Comparison of ENCODE assay signal across 37 mouse cellular contexts in the genomic region with DNA sequence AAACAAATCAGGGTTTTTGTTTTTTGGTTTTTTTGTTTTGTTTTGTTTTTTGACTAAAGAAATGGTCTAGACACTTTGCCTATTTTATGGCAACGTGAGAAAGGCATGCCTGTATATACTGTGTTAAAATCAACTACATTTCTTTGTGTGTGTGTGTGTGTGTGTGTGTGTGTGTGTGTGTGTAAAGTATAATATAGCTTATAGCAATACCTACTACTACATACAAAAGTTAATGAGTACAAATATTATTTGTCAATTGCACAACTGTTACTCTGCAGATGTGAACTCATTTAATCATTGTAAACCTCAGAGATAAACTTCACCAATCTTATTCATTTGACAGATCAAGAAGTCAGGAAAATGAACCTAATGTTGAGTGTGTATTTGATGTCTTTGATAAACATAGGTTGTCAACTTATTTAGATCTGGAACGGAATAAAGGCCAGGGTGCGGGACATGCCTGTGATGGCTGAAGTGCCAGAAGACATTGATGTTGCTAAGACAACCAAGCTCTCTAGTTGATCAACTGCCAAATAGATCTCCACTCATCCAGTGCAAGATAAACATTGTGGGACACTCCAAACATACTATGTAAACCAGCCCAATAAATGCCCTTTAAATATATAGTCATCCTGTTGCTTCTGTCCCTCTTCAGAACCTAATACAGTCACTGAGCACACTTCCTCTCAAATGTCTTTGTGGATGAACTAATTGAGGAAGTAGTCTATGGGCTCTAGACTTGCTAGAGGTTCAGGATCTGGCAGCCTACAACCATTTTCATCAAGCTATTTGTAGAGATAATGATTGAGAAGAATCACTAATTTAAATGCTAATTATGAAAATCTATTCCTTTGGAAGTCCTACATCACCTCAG. TPM values are rescaled to one million over a fixed set of nuclear protein-coding genes. Genes with fewer than 3 reads are reported as not detected.
DNase-seq lines count a peak whose midpoint lies in the region; ATAC-seq and TF ChIP-seq lines count a peak whose summit lies in the region.
"Had no signal": no experiment of that assay in that cellular context is flagged by ENCODE, and none has a peak within 500 bp of the region (broad histone marks: within the 10 kb centered on the region; RNA-seq: fewer than 3 reads in every experiment).

No protein-coding gene starts in this region.

- H3K4me3 ChIP-seq in lung, embryonic 14.5 days (ENCODE audit: low read depth, low read length), result no peak overlapping the region
- H3K4me3 ChIP-seq: erythroblast, embryonic 14.5 days; forebrain, embryonic 12.5 days; hindbrain, embryonic 12.5 days; limb, embryonic 10.5 days; limb, embryonic 15.5 days; neural tube, embryonic 13.5 days; stomach, embryonic 15.5 days had no signal

- H3K4me2 ChIP-seq in lung, embryonic 14.5 days, result no peak overlapping the region
- H3K4me2 ChIP-seq: forebrain, embryonic 12.5 days; hindbrain, embryonic 12.5 days; limb, embryonic 15.5 days; midbrain, embryonic 11.5 days; neural tube, embryonic 13.5 days; stomach, embryonic 15.5 days had no signal

- no peaks in the 10 kb centered on the region for H3K27me3 ChIP-seq in lung, embryonic 14.5 days (ENCODE audit: insufficient read depth, low read length)
- H3K27me3 ChIP-seq: forebrain, embryonic 12.5 days; hindbrain, embryonic 12.5 days; limb, embryonic 15.5 days; neural tube, embryonic 13.5 days; stomach, embryonic 15.5 days had no signal

- no peak overlapping the region for H3K9ac ChIP-seq in lung, embryonic 14.5 days
- H3K9ac ChIP-seq: forebrain, embryonic 12.5 days; forebrain, postnatal 0 days; hindbrain, embryonic 12.5 days; limb, embryonic 15.5 days; neural tube, embryonic 13.5 days; stomach, embryonic 15.5 days had no signal

- peak; percentile 54 for DNase-seq in lung, embryonic 14.5 days
- no peak for DNase-seq in lung, postnatal 10 days
- DNase-seq in A20 (ENCODE audit: low read depth, low spot score), result peak; percentile 46
- no peak for DNase-seq in kidney, postnatal 36 days
- no peak for DNase-seq in Muller cell, postnatal 12 days (ENCODE audit: inconsistent ontology term)
- no peak for DNase-seq in adrenal gland, adult 18-20 months (ENCODE audit: low spot score in 2 of 2)
- DNase-seq: adrenal gland, postnatal 25 days; B cell, adult 2 months; cerebellum, adult 11-12 months; cerebellum, adult 9-11 months; forebrain, postnatal 0 days; heart, postnatal 14 days; kidney, adult 9 months; kidney, postnatal 10 days; layer of hippocampus, adult 9-11 months; thymus, postnatal 14 days had no signal

- 52% methylated on average over 3 of the region's 3 CpGs for WGBS in lung, embryonic 14.5 days

- peak; percentile 85 for ATAC-seq in lung, embryonic 14.5 days (ENCODE audit: insufficient read depth)
- peak; percentile 80 for ATAC-seq in common myeloid progenitor, adult 5-6 weeks (replicated peaks; ENCODE audit: low read depth, poor library complexity, severe bottlenecking)
- ATAC-seq in monocyte, adult 5-6 weeks (replicated peaks; ENCODE audit: insufficient number of reproducible peaks, low FRiP score, low TSS enrichment, poor library complexity, severe bottlenecking), result peak; percentile 51
- ATAC-seq: forebrain, postnatal 0 days; intestine, embryonic 16.5 days; midbrain, embryonic 16.5 days had no signal

- no peaks in the 10 kb centered on the region; the same call in 1 of the 2 replicates for H3K9me3 ChIP-seq in lung, embryonic 14.5 days (ENCODE audit: low read depth, low read length)
- H3K9me3 ChIP-seq: forebrain, embryonic 12.5 days; hindbrain, embryonic 12.5 days; limb, embryonic 10.5 days; limb, embryonic 15.5 days; neural tube, embryonic 13.5 days; stomach, embryonic 15.5 days had no signal

- no peaks in the 10 kb centered on the region for H3K4me1 ChIP-seq in lung, embryonic 14.5 days (ENCODE audit: insufficient read depth)
- H3K4me1 ChIP-seq: forebrain, embryonic 12.5 days; hindbrain, embryonic 12.5 days; limb, embryonic 10.5 days; limb, embryonic 15.5 days; neural tube, embryonic 13.5 days; stomach, embryonic 15.5 days had no signal

- no peak overlapping the region for H3K27ac ChIP-seq in lung, embryonic 14.5 days (ENCODE audit: low read depth)
- H3K27ac ChIP-seq: forebrain, embryonic 12.5 days; hindbrain, embryonic 12.5 days; limb, embryonic 10.5 days; limb, embryonic 15.5 days; neural tube, embryonic 13.5 days; stomach, embryonic 15.5 days had no signal

- TF ChIP-seq CTCF in lung, embryonic 14.5 days (IDR thresholded peaks at IDR 0.05; ENCODE audit: low read depth), result no peak

- H3K36me3 ChIP-seq in lung, embryonic 14.5 days (ENCODE audit: insufficient read depth), result no peaks in the 10 kb centered on the region
- H3K36me3 ChIP-seq: forebrain, embryonic 12.5 days; hindbrain, embryonic 12.5 days; limb, embryonic 10.5 days; limb, embryonic 15.5 days; neural tube, embryonic 13.5 days; stomach, embryonic 15.5 days had no signal

RNA-seq across cellular contexts. Expression of gene Olr1, which starts 9.4 kb away (rescaled TPM):
- polyA plus RNA-seq in lung, embryonic 14.5 days (2014; fragmentation: Nextera tagmentation; extraction: Ambion mirVana), result 0.18 and 0.21 TPM in 2 replicates
- 0.82 and 1.1 TPM in 2 replicates for total RNA-seq in common myeloid progenitor, adult 5-6 weeks (2017)
- 8.4 to 15.7 TPM (median 11.1 TPM) in 3 replicates for total RNA-seq in monocyte, adult 5-6 weeks (2017)
- total RNA-seq in adrenal gland, adult 18-20 months (2021), result under 1 TPM in 1 of 2 experiments, not detected in 1; 0.80 TPM
- total RNA-seq: adrenal gland, postnatal 25 days; gastrocnemius, postnatal 4 days; left cerebral cortex, postnatal 10 days had no signal
- polyA plus RNA-seq: cortical plate, adult 2 months; erythroblast, embryonic 14.5 days; forebrain, embryonic 12.5 days; forebrain, postnatal 0 days; hindbrain, embryonic 12.5 days; limb, embryonic 10.5 days; limb, embryonic 15.5 days; midbrain, embryonic 11.5 days; midbrain, embryonic 16.5 days had no signal

RNA-seq across cellular contexts. Expression of gene Tmem52b, which starts 14.8 kb away (rescaled TPM):
- polyA plus RNA-seq in lung, embryonic 14.5 days (2014; fragmentation: Nextera tagmentation; extraction: Ambion mirVana), result 0.47 and 0.55 TPM in 2 replicates
- 0.18 TPM in 1 of 2 replicates, not detected in the other for total RNA-seq in common myeloid progenitor, adult 5-6 weeks (2017)
- 1.9 TPM in 1 of 3 replicates, not detected in the others for total RNA-seq in monocyte, adult 5-6 weeks (2017)
- total RNA-seq in adrenal gland, adult 18-20 months (2021), result not detected
- total RNA-seq: adrenal gland, postnatal 25 days; ES-E14; forebrain, postnatal 0 days; gastrocnemius, adult 8-10 months; gastrocnemius, postnatal 4 days; heart, adult 8-10 months; heart, postnatal 14 days; left cerebral cortex, postnatal 10 days had no signal
- polyA plus RNA-seq: cortical plate, adult 2 months; embryonic facial prominence, embryonic 14.5 days; erythroblast, embryonic 14.5 days; forebrain, embryonic 12.5 days; forebrain, postnatal 0 days; heart, embryonic 14.5 days; hindbrain, embryonic 12.5 days; limb, embryonic 10.5 days; liver, embryonic 16.5 days; midbrain, embryonic 11.5 days; midbrain, embryonic 16.5 days; stomach, embryonic 15.5 days had no signal

RNA-seq across cellular contexts. Expression of gene Gabarapl1, which starts 35.4 kb away (rescaled TPM):
- polyA plus RNA-seq in lung, embryonic 14.5 days (2014; fragmentation: Nextera tagmentation; extraction: Ambion mirVana), result 12.4 and 12.5 TPM in 2 replicates
- total RNA-seq in common myeloid progenitor, adult 5-6 weeks (2017), result 90.8 and 91.1 TPM in 2 replicates
- total RNA-seq in monocyte, adult 5-6 weeks (2017), result 27.9 to 39.7 TPM (median 35.0 TPM) in 3 replicates
- 100 to 1,000 TPM; 283 to 313 TPM for total RNA-seq in adrenal gland, adult 18-20 months (2021)

RNA-seq across cellular contexts. Expression of gene Clec1a, which starts 45.8 kb away (rescaled TPM):
- polyA plus RNA-seq in lung, embryonic 14.5 days (2014; fragmentation: Nextera tagmentation; extraction: Ambion mirVana), result 13.7 and 15.2 TPM in 2 replicates
- total RNA-seq in common myeloid progenitor, adult 5-6 weeks (2017), result 0.14 TPM in 1 of 2 replicates, not detected in the other
- 1.1 to 2.3 TPM in 2 of 3 replicates, not detected in the other for total RNA-seq in monocyte, adult 5-6 weeks (2017)
- 1 to 10 TPM; 4.0 to 4.5 TPM for total RNA-seq in adrenal gland, adult 18-20 months (2021)
- total RNA-seq: ES-E14 had no signal
- polyA plus RNA-seq: erythroblast, embryonic 14.5 days had no signal

Comparison
In these comparisons a context has a peak if more than half of its experiments do, and no peak if none do; other contexts are left out.
1. DNase-seq: peak in lung, embryonic 14.5 days (single experiment) and A20 (single experiment); none in lung, postnatal 10 days (single experiment), kidney, postnatal 36 days (0 of 2), Muller cell, postnatal 12 days (single experiment) and adrenal gland, adult 18-20 months (0 of 2).
2. Peak in every context shown above with its lines, with median percentiles within 50 percentile points of each other: ATAC-seq.